Mouse (Mus musculus): Measurements from ENCODE around the gene Supt20.

- TF ChIP-seq CTCF (IDR thresholded peaks at IDR 0.05; ENCODE audit: low read depth, low read length) (no peak), GATA2 (IDR thresholded peaks at IDR 0.05; ENCODE audit: borderline replicate concordance, low read depth, low read length) (no peak), GATA1 (IDR thresholded peaks at IDR 0.05; ENCODE audit: borderline replicate concordance, low read length) (no peak), TAL1 (conservative IDR thresholded peaks at IDR 0.05; ENCODE audit: low read depth, low read length) (no peak), POLR2AphosphoS5 (IDR thresholded peaks at IDR 0.05; ENCODE audit: insufficient replicate concordance, low read depth, low read length) (no peak)
These were observed 49.8 kb upstream of the Supt20 start for GRCm38 (mm10) chr3:54642851-54643250.
